Mouse (Mus musculus) heart, embryonic 14.5 days (tissue): Measurements from ENCODE around the gene BC067074. TPM values are rescaled to one million over a fixed set of nuclear protein-coding genes. Genes with fewer than 3 reads are reported as not detected.
"Not testable (repeated sequence)": the region's sequence is repeated elsewhere in the genome, so short reads cannot be mapped to it uniquely, and the experiment has no call there.

Experiments
- ATAC-seq: fragments of 200-750 bp; cut with Nextera tagmentation; 2 replicates; pipeline ENCODE4 v1.8.0; 2017; ENCODE audit warnings: low read depth, moderate TSS enrichment; ENCODE audit not compliant: insufficient number of reproducible peaks, insufficient read depth, low FRiP score
- H3K27ac ChIP-seq, 2 experiments: fragments of 200-500 bp in 1 of 2; fragments of 300-500 bp in 1 of 2; sonication (generic) in 1 of 2; replicated peaks in 1 of 2; 2 replicates each; pipeline ENCODE4 v1.5.1; 2012 to 2014; ENCODE audit warnings: low read depth in 2 of 2, low read length in 2 of 2, control low read depth in 1 of 2, mild to moderate bottlenecking in 1 of 2, mixed read lengths in 1 of 2; ENCODE audit not compliant: control insufficient read depth in 1 of 2, insufficient read depth in 1 of 2
- H3K27me3 ChIP-seq: fragments of 300-500 bp; sonication (generic); 2 replicates; pipeline ENCODE4 v1.6.1; 2014; ENCODE audit warnings: mild to moderate bottlenecking, low read length, control low read depth; ENCODE audit not compliant: control insufficient read depth, insufficient read depth
- H3K36me3 ChIP-seq: fragments of 300-500 bp; sonication (generic); 2 replicates; pipeline ENCODE4 v1.6.1; 2014; ENCODE audit warnings: mild to moderate bottlenecking, control low read depth, low read length, mixed read lengths; ENCODE audit not compliant: control insufficient read depth, insufficient read depth
- H3K4me1 ChIP-seq, 2 experiments: fragments of 200-500 bp in 1 of 2; fragments of 300-500 bp in 1 of 2; sonication (generic) in 1 of 2; 2 replicates each; pipeline ENCODE4 v1.6.1; 2012 to 2014; ENCODE audit warnings: low read length in 2 of 2, control low read depth in 1 of 2, mixed read lengths in 1 of 2; ENCODE audit not compliant: control insufficient read depth in 2 of 2, insufficient read depth in 2 of 2
- H3K4me2 ChIP-seq: fragments of 300-500 bp; sonication (generic); 2 replicates; pipeline ENCODE4 v1.6.1; 2014; ENCODE audit warnings: mild to moderate bottlenecking, low read length
- H3K4me3 ChIP-seq, 2 experiments: fragments of 200-500 bp in 1 of 2; fragments of 300-500 bp in 1 of 2; sonication (generic) in 1 of 2; 2 replicates each; pipeline ENCODE4 v1.5.1; 2012 to 2014; ENCODE audit warnings: low read length in 2 of 2, mild to moderate bottlenecking in 2 of 2, control low read depth in 1 of 2, low read depth in 1 of 2, moderate library complexity in 1 of 2; ENCODE audit not compliant: control insufficient read depth in 1 of 2, insufficient read depth in 1 of 2
- H3K9ac ChIP-seq: fragments of 300-500 bp; sonication (generic); 2 replicates; pipeline ENCODE4 v1.6.1; 2014; ENCODE audit warnings: mild to moderate bottlenecking, low read length
- H3K9me3 ChIP-seq: fragments of 300-500 bp; sonication (generic); 2 replicates; pipeline ENCODE4 v1.6.1; 2016; ENCODE audit warnings: low read length, control low read depth; ENCODE audit not compliant: control insufficient read depth
- WGBS: fragments of 180-500 bp; shearing (Covaris S2); extraction: QIAGEN DNeasy Blood & Tissue Kit; methylation state at CpG from one replicate; pipeline ENCODE4 v1.1.7; 2014; 5-methylcytosine and 5-hydroxymethylcytosine counted together
- polyA plus RNA-seq: library from polyadenylated mRNA; unstranded; fragments of >200 nt; fragmentation: Nextera tagmentation; extraction: Ambion mirVana; gene quantifications from 2 replicates; pipeline ENCODE4 v1.2.1, GENCODE M21; 2014

Gene BC067074
- polyA plus RNA-seq = 3.0 and 3.2 TPM in 2 replicates

DNA sequence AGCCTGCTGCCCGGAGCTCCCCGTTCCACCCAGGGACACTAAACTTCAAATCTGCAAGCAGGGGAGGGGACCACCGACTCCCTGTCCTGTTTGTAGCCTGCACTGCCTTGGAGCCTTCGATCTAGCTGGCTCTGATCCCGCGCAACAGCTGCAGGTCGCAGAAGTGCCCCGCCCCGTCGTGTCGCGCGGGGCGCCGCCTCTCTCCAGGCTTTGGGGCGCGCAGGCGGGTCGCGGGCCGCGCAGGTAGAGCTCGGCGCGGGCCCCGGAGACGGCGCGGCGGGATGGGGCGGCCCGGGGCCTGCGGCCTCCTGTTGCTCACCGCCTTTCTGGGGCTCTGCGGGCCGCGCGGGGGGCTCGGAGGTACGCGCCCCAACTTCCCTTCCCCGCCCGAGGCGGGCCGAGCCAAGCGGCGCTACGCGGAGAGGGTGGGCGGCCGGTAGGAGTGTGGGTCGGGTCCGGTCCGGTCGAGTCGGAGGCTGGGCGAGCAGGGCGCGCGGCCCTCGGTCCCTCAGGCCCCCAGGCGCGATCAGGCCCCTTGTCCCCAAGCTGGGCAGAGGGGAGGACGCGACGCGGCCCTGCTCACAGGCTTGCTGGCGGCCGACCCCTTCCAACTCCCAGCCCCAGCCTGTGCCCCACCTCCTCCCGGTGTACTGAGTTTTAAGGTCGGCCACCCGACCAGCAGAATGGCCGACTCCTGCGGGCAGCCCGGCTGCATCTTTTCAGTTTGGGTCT lies at the start of gene BC067074:
TSS of gene BC067074 (plus strand) at position 185 of the 732 bp plus-strand sequence.
- H3K4me3 ChIP-seq = peak within 1 kb of the TSS; percentile 55 to 75
- peak within 1 kb of the TSS; percentile 86 for H3K9ac ChIP-seq
- H3K9me3 ChIP-seq = no peaks in the 10 kb centered on the region
- peaks cover 0 to 3% of the 10 kb centered on the region in 2 experiments; a peak in 1 of 4 replicates for H3K4me1 ChIP-seq
- peaks cover 7% of the 10 kb centered on the region for H3K27me3 ChIP-seq
- peak within 1 kb of the TSS; percentile 94 for H3K4me2 ChIP-seq
- 1% methylated on average over 68 of the region's 75 CpGs for WGBS
- peak; percentile 68 for ATAC-seq
- H3K27ac ChIP-seq = 0 out of 4 replicates have a peak within 1 kb of the TSS, but pooled peaks of 1 of the 2 experiments have one; percentile 24
- H3K36me3 ChIP-seq = no peaks in the 10 kb centered on the region

DNA sequence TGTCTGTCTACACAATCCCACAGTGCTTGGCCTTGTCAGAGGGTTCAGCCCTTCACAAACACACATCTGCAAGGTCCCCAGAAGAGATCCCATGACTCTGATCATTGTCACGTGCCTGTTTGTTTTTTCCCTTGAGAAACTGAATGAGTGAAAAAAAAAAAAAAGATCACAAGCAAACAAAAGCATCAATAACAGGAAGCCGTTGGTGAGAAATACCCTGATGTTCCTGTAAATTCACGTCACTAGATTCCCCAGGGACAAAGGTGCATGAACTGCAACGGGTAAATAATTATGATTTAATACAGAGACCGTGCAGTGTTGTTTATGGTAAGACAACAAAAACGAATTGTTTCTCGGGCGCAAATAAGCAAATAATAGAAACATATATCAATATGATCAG lies 47.9 kb upstream of the BC067074 start:
- Histone ChIP-seq H3K4me2 (no peak overlapping the region), H3K36me3 (no peaks in the 10 kb centered on the region), H3K9me3 (no peaks in the 10 kb centered on the region), H3K9ac (no peak overlapping the region), H3K27ac (no peak overlapping the region), H3K4me1 (peaks cover 0 to 5% of the 10 kb centered on the region in 2 experiments; a peak in 1 of 4 replicates), H3K27me3 (no peaks in the 10 kb centered on the region), H3K4me3 (no peak overlapping the region)
- no peak for ATAC-seq
- WGBS = 77% methylated on average over 8 of the region's 8 CpGs

- not testable (repeated sequence) for H3K27me3 ChIP-seq, H3K4me3 ChIP-seq, H3K4me1 ChIP-seq, H3K4me2 ChIP-seq, H3K9ac ChIP-seq, ATAC-seq, H3K36me3 ChIP-seq, H3K9me3 ChIP-seq, H3K27ac ChIP-seq
- WGBS = 84% methylated on average over 6 of the region's 7 CpGs
Measured at GRCm38 (mm10) chr13:113252580-113252979, 40.4 kb upstream of the BC067074 start.

GRCm38 (mm10) chr13:113256766-113257165 lies 36.2 kb upstream of the BC067074 start:
- Histone ChIP-seq H3K9me3 (no peaks in the 10 kb centered on the region), H3K4me1 (no peaks in the 10 kb centered on the region), H3K27ac (no peak overlapping the region), H3K27me3 (no peaks in the 10 kb centered on the region), H3K4me3 (no peak overlapping the region), H3K4me2 (no peak overlapping the region), H3K9ac (no peak overlapping the region), H3K36me3 (no peaks in the 10 kb centered on the region)
- 52% methylated on average over 2 of the region's 2 CpGs for WGBS
- ATAC-seq = no peak

DNA sequence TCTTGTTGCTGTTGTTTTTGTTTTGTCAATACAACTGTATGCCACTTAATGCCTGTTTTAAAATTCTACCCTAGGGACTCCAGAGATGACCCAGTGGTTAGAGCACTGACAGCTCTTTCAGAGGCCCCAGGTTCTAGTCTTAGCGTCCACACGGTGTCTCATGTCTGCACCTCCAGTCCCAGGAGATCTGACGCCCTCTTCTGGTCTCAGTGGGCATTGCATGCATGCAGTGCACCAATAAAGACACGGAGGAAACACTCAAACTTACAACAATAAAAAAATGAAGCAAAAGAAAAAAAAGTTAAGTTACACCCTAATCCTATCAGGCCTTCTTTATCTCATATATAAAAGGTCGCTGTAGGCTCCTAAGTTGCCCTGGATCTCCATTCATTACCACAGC lies 35.8 kb upstream of the BC067074 start:
- no peaks in the 10 kb centered on the region for H3K9me3 ChIP-seq
- H3K4me3 ChIP-seq = no peak overlapping the region
- no peak overlapping the region for H3K27ac ChIP-seq
- no peak for ATAC-seq
- no peak overlapping the region for H3K9ac ChIP-seq
- H3K4me2 ChIP-seq = no peak overlapping the region
- H3K4me1 ChIP-seq = no peaks in the 10 kb centered on the region
- 48% methylated on average over 5 of the region's 5 CpGs for WGBS
- no peaks in the 10 kb centered on the region for H3K36me3 ChIP-seq
- no peaks in the 10 kb centered on the region for H3K27me3 ChIP-seq

DNA sequence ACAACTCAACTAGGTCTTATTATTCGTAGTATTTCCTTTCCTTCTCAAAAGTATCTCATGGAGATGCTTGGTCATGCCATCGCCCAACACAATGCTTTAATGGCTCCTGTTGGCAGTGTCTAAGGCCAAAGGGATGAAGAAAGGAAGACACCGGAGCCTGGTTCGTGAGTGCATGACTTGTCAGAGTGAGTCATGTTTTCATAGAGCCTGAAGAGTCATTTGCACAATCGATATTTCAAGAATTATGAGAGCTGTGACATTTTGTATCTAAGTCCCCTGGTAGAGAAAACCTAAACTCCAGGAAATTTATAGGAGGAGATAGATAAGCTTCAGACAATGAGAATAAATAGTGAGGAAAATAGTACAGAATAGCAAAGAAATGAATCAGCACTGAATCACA lies 33.7 kb upstream of the BC067074 start:
- H3K27me3 ChIP-seq = no peaks in the 10 kb centered on the region
- no peaks in the 10 kb centered on the region for H3K4me1 ChIP-seq
- H3K4me2 ChIP-seq = no peak overlapping the region
- no peaks in the 10 kb centered on the region for H3K9me3 ChIP-seq
- no peak for ATAC-seq
- no peak overlapping the region for H3K27ac ChIP-seq
- 89% methylated on average over 5 of the region's 5 CpGs for WGBS
- no peaks in the 10 kb centered on the region for H3K36me3 ChIP-seq
- no peak overlapping the region for H3K4me3 ChIP-seq
- H3K9ac ChIP-seq = no peak overlapping the region

GRCm38 (mm10) chr13:113262822-113263221 lies 30.1 kb upstream of the BC067074 start:
- Histone ChIP-seq H3K9me3 (no peaks in the 10 kb centered on the region), H3K4me1 (peaks cover 2% of the 10 kb centered on the region in 2 experiments; a peak in 1 of 4 replicates), H3K36me3 (no peaks in the 10 kb centered on the region), H3K4me2 (peak overlapping the region; percentile 26), H3K27me3 (no peaks in the 10 kb centered on the region), H3K4me3 (no peak overlapping the region), H3K27ac (no peak overlapping the region), H3K9ac (no peak overlapping the region)
- ATAC-seq = no peak
- WGBS = 57% methylated on average over 12 of the region's 12 CpGs

GRCm38 (mm10) chr13:113265257-113265656 lies 27.7 kb upstream of the BC067074 start:
- Histone ChIP-seq H3K4me1 (peaks cover 2% of the 10 kb centered on the region in 2 experiments; a peak in 1 of 4 replicates), H3K9ac (no peak overlapping the region), H3K9me3 (no peaks in the 10 kb centered on the region), H3K27me3 (no peaks in the 10 kb centered on the region), H3K36me3 (no peaks in the 10 kb centered on the region), H3K4me2 (no peak overlapping the region), H3K27ac (no peak overlapping the region), H3K4me3 (no peak overlapping the region)
- no peak for ATAC-seq
- 22% methylated on average over 13 of the region's 13 CpGs for WGBS
